Mouse (Mus musculus) adrenal gland (tissue): Measurements from ENCODE around the gene Cog8.

Source experiments
- intact Hi-C: fragments of 180-260 bp; cut with DNase I; formaldehyde crosslinking; loops from one replicate; pipeline ENCODE4 v1.15.1; 2025
- long read RNA-seq, 2 experiments: library from polyadenylated mRNA; unstranded; transcript quantifications; one replicate each; pipeline ENCODE4 v2.0.0; 2020; ENCODE audit warnings: borderline replicate concordance in 1 of 2; ENCODE audit not compliant: insufficient replicate concordance in 1 of 2

The Cog8 gene
- long read RNA-seq, experiment 1, full-length matches to known transcripts: 52 of 59 reads
- long read RNA-seq, experiment 1, partial matches to known transcripts: 5 of 59 reads
- long read RNA-seq, experiment 1, other reads (novel, unspliced or antisense): 2 of 59 reads
- long read RNA-seq, experiment 2, full-length matches to known transcripts: 32 of 46 reads
- long read RNA-seq, experiment 2, partial matches to known transcripts: 7 of 46 reads
- long read RNA-seq, experiment 2, other reads (novel, unspliced or antisense): 7 of 46 reads

DNA sequence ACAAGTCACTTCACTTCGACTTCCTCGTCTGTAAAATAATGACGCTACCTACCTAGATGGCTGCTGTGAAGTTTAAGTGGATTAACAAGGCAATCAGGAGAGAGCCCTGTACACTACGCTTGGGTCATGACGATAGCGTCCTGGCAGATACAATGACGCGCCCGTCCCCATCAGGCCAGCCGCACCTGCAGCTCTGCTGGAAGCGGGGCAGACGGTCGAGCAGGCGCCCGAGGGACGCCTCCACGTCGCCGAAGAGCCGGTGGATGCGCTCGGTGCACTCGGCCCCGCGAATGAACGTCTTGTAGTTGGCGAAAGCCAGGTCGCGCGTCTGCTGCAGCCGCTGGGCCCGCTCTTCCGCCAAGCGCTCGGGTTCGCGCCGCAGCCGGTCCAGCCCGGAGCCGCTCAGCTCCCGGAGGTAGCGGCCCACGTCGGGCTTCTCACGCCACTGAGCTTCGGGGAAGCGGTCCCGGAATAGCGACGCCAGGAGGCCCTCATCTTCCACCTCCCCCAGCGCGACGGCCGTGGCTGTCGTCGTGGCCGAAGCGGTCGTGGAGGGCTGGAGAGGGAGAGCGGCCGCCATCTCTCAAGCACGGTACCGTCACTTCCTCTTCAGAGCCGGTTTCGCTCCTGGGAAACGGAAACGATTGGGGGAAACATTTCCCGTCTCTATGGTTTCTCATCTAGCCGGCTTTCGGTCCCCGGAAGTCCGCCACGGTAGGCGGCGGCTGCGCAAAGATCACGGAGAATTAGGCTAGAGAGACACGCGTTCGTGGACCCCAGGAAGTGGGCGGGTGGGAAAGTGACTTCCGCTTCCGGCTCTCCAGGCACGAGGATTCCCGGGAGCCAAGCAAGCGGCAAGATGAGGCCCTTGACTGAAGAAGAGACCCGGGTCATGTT lies at the start of gene Cog8, which contains the start of gene Nip7:
Gene Cog8 (minus strand): TSS at position 614 of the 897 bp plus-strand sequence.
Gene Nip7 (plus strand): TSS at position 802 of the 897 bp plus-strand sequence.
- intact Hi-C loops: loop anchor here (5.0 kb wide), 1 partner anchor 41 kb away; the partner anchor contains the start of gene Terf2

DNA sequence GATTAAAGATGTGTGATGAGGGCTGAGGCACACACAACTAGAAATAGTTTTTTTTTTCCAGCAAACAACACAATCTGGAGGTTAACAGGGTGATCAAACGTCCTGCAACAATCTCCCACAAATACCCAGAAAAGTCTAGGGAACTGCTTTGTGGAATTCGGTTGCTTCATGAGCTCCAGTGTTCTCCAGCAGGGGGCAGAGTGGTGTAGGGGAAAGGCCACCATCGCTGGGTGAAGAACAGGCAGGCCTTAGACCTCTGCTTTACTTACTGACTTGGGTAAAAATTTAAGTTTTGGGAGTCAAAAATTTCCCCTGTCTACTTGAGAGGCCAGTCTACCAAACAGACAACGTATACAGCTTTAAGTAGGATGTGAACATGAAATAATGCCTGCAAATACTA lies 48.1 kb upstream of the Cog8 start:
- intact Hi-C loops: no loop called here

DNA sequence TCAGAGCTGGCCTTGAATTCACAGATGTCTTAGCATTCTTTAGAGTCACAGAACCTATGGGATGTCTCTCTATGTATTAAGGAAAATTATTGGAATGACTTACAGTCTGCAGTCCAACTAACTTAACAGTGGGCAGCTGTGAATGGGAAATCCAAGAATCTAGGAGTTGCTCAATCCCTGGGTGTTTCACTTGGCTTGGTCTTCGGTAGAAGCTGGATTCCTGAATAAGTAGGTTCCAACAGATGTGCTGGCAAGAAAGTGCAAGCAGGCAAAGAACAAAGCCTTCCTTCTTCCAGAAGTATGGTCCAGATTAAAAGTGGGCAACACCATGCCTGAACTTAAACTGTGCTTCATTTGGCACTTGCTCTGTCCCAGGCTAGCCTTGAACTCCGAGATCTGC lies 44.1 kb upstream of the Cog8 start:
- intact Hi-C loops: no loop called here

DNA sequence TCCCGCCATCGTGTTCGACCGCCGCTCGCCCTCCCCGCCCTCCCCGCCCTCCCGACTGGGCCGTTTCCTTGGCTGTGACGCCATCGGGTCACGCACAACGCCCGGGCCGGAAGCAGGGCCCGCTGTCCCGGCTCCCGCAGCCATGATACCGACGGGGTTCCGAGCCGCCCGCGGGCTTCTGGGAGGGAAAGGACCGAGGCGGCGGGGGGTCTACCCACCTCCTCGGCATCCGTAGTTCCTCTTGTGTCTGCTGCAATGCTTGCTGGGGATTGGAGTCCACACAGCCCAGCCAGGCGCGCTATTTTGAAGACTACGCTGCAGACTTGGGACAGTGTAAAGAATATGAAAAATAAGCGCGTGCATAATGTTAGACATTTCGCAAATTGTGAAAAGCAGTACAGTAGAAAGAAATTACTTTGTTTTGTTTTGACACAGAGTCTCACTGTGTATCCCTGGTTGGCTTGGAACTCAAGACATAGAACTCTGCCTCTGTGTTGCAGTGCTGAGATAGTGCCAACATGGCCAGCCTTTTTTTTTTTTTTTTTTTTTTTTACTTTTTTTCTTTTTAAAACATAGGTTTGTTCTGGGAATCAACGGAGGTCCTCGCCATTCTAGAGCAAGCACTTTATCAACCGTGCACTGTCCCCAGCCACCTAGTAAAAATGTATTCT lies 40.0 kb upstream of the Cog8 start, which contains the start of gene Terf2:
Gene Terf2 (minus strand): TSS at position 182 of the 671 bp plus-strand sequence.
- intact Hi-C loops: loop anchor here (5.0 kb wide), 1 partner anchor 39 kb away; the partner anchor contains the start of genes Cog8 and Nip7

DNA sequence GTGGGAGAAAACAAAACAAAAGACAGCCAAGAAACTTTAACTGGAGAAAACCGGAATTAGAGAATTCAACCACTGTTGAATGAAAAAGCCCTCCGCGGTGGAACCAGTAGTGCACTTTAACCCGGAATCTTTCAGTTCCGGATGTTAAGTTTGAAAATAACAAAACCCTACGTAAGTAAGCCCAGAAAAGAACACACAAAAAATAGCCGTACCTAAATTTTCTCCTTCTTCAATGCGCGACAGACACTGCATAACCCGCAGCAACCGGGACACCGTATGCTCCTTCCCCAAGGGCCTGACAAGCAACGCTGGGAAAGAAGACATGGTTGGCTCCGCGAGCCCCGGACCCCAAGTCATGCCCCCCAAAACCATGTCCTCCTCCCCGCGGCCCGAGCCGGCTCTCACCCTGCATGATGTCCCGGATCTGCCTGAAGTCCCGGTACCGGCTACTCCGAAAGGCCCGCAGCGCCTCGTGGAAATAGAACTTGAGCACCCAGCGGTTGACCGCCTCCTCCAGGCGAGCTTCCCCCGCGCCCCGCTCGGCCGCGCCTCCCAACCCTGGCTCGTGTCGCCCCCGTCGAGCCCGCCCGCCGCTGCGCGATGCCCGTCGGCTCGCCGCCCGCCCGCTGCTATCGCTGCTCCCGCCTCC lies 39.4 kb upstream of the Cog8 start:
- intact Hi-C loops: loop anchor here (5.0 kb wide), 1 partner anchor 39 kb away; the partner anchor contains the start of genes Cog8 and Nip7

DNA sequence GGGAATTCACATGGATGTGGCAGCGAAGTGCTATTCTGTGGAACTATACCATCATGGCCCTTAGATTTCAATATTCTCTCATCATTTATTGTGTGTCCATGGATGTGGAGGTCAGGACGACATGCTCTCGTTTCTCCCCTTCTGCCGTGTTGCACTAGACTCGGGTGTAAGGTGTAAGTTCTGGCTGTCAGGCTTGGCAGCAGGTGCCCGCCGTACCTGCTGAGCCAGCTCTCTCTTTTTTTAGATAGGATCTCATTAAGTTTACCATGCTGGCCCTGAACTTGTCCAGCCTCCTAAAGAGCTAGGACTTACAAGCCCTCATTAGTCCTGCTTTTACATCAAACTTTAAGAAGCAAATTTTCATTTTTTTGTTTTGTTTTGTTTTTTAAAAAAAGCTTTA lies 34.0 kb upstream of the Cog8 start:
- intact Hi-C loops: no loop called here

DNA sequence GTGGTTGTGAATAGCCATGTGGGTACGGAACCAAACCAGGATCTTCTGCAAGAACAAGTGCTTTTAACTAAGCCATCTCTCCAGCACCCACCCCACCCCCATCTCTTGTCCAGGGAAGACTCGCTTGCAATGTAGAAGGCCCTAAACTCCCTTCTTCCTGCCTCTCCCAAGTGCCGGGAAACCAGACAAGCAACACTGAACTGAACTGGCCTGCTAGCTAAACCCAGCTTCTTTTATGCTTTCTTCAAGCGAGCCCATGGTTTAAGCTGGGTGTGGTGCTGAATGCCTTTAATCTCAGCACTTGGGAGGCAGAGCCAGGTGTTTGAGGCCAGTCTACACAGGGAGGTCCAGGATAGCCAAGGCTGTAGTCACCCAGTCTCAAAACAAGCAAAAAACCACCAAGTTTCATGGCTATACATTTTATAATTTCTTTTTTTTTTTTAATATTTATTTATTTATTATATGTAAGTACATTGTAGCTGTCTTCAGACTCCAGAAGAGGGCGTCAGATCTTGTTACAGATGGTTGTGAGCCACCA lies 32.1 kb upstream of the Cog8 start:
- intact Hi-C loops: no loop called here

DNA sequence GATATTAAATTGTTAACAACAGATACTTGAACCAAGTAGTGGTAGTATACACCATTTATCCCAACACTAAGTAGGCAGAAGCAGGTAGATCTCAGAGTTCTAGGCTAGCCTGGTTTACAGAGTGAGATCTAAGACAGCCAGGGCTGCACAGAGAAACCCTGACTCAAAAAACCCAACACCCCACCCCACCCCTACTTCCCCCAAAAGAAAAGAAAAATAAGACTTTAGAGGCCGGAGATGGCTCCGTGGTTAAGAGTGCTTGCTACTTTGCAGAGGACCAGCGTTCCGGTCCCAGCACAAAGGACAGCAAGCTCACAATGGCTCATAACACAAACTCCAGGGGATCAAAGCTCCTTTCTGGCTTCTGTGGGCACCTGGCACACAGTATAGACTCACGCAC lies 29.5 kb upstream of the Cog8 start:
- intact Hi-C loops: no loop called here

DNA sequence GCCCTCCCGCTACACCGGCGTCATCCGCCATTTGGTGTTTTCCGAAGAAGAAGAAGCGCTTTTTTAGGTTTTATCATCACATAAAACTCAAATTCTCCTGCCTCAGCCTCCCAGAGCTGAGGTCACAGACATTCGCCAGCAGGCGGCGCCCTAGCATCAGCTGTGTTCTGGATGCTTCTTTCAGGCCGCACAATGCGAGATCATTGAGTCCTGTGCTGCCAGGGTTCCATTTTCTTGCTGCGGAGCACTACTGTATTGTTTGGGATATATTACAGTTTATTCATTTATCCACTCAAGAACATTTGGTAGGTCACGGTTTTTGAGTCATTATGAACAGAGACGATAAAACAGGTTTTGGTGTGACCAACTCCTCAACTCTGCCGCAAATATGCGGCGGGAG lies 28.9 kb upstream of the Cog8 start:
- intact Hi-C loops: no loop called here

DNA sequence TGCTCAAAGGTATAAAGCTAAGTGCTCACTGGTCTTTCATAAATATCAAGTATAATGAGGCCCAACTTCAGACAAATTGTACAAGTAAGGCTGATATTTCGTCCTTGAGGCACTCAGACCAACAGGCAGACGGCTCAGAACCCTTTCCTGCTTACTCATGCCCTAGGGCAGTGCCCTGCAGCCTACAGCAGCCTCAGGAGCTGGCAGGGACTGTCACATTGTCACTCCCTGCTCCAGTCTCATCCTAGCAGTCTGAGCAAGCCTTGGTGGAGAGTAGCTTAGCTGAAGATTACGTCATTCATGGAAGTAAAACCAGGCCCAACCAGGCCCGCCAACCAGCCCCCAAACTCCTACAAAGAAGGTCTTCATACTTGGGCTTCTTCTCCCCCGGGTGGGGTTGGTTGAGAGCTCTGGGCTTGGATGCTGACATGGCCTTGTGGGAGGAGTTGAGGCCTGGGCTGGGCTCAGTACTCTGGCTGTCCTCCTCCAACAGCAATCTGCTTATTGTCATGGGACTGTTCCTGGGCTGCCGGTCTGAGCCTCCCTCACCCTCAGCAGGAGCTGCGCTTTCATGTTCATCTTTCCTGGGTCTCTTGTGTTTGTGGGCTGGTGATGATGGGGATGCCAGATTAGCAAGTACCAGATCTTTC lies 19.9 kb upstream of the Cog8 start:
- intact Hi-C loops: no loop called here

DNA sequence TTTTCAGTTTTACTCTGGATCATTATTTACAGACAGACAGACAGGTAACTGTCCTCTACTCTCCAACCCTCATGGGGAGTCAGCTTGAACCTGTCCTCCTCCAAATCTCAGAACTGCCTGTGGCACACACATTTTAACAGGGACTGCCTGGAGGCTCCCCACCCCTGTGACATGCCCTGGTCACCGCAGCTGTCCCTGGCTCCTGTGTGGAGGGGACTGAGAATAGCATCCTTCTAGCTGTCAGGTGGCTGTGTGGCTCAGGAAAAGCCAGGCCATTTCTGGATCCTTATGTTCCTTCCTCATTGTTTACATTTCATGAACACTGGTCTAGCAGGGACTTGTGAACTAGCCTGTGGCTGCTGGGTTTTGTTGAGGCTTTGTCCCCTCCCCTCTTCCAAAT lies 17.6 kb upstream of the Cog8 start:
- intact Hi-C loops: no loop called here

DNA sequence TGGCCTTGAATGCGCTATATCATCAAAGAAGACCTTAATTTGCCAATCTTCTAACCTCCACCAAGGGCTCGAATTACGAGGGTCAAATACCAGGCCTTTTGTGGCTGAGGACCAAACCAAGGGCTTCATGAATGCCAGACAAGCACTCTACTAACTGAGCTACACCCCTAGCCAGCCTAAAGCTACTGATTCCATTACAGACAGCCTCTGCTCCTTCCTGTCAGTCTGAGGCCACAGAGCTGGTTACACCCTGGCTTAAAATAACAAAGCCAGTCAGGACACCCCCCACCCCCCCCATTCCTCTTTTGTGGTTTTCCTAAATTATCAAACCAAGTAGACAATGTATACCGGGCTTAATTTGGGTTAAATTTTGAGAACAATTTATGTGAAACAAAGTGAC lies 17.2 kb upstream of the Cog8 start:
- intact Hi-C loops: no loop called here

DNA sequence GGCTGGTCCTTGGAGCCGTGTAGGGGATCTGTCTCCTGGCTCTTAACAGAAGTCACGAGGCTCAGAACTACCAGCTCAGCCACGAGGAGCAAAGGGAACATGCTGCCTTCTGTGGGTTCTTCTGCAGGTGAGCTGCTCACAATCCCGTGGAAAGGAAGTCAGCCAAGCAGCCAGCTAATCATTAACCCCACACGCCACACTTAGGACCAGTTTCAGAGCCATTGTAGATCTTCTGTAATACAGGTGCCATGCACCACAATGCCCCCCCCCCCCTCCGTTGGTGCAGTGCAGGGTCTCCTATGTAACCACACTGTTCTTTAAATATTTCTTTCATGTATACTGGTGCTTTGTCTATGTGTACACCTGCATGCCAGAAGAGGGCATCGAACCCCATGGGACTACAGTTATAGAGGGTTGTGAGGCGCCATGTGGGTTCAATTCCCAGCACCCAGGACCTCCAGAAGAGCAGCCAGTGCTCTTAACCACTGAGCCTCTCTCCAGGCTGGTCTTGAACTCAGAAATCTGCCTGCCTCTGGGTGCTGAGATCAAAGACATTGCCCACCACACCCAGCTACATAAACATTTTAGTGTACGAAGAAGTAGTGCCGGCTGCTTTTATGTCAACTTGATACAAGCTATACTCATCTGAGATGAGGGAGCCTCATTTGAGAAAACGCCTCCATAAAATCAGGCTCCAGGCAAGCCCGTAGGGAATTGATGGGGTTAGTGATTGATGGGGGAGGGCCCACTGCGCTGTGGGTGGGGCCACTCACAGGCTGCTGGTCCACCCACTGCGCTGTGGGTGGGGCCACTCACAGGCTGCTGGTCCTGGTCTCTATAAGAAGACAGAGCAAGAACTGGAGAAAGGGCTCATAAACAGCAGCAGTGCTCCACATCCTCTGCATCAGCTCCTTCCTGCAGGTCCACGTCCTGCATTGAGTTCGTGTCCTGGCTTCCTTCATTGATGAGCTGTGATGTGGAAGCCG lies 9.3 kb upstream of the Cog8 start, which contains the start of gene Tmed6:
Gene Tmed6 (minus strand): TSS at position 134 of the 986 bp plus-strand sequence.
- intact Hi-C loops: no loop called here

DNA sequence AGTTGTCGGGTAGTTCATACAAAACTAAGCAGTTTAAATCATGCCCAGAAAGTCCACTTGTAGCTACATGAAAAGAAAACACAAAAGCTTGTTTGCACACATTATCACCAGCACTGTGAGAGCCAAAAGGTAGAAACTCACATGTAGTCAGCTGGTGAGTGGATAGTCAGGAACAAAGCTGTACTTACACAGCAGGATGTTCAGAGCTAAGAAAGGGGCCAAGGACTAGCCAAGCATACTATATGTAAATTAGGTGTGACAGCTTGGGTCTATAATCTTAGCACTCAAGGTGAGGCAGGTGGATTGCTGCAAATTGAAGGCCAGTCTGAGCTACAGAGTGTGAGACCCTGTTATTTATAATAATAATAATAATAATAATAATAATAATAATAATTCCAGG lies 6.1 kb upstream of the Cog8 start:
- intact Hi-C loops: no loop called here

DNA sequence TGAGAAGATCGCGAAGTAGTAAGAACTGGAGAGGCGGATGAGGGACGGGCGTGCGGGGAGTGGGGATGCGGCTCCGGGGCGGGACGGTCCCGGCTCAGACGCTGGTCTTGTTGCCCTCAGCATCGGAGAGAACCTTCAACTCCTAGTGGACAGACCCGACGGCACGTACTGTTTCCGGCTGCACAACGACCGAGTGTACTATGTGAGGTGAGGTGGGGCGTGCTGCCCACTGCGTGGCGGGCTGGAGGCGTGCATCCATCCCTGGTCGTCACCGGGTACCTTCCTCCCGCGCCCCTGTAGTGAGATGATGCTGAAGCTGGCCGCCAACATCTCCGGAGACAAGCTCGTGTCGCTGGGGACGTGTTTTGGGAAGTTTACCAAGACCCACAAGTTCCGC lies 482 bp upstream of the Cog8 start:
- intact Hi-C loops: loop anchor here (5.0 kb wide), 1 partner anchor 40 kb away; the partner anchor contains the start of gene Terf2

DNA sequence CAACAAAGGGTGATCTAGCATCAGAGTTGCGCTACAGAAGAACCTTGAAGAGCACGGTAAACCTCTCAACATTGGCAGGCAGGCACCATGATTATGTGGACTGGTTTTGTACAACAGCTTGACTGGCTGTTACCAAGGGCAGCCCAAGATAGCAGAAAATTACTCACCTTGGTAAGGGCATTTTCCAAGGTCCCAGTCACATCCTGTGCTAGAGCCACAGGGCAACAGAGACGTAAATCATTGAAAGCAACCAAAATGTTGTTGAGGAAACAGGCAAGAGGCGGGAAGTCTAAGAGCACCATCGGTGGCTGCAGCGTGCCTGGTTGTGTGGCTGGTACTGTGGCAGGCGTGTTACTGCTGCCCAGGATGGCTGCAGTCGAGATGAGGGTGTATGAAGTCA lies 4.4 kb downstream of the Cog8 start:
- intact Hi-C loops: no loop called here

DNA sequence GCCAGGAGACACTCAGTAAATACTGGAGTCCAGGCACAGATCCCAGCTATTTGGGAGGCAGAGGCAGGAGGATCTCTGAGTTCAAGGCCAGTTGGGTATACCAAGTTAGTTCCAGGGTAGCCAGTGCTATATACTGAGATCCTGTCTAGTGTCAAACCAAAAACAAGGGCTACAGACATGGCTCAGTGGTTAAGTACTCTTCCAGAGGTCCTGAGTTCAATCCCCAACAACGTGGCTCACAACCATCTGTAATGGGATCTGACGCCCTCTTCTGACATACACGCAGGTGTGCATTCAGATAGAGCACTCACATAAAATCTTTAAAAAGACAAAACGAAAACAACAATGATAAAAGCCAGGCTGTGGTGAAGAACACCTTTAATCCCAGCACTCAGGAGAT lies 7.0 kb downstream of the Cog8 start:
- intact Hi-C loops: no loop called here

DNA sequence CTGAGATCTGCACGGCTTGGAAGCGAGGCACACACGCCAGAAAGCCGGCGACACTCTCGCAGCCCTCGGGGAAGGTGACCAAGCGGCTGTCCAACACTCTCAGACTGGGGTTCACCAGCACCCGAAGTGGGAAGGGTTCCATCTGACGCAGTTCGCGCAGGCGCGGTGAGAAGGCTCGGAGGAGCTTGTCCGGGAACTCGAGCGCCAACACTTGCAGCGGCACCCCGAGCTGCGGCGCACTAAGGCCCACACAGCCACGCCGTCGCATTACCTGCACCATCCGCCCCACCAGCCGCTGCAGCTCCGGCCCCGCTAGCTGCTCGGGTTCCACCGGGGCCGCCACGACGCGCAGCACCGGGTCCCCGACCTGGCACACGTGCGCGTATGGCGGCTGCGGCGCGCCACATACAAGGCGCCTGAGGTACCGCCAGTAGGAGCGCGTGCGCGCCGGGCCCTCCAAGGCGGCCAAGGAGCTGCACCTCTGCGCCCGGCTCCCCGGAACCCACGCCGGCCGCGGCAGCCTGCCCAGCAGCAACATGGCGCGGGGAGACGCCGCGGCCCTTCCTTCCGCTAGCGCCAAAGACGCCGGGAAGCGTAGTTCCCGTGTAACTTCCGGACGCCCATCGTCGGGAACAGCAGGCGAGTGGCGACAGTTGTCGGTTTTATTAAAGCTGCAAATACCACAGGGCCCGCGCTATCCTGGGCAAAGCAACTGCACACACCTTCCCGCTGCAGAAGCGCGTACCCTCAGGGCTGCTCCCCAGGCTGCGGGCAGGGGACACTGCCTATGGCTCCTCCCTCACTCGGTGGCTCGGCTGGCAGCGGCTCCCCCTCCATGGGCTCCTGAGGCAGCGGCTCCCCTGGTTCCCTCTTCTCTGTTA lies 8.2 kb downstream of the Cog8 start, which contains the start of gene Pdf:
Gene Pdf (minus strand): TSS at position 554 of the 881 bp plus-strand sequence.
- intact Hi-C loops: no loop called here
